9 mouse cellular contexts compared by ENCODE assay signal in the genomic region with DNA sequence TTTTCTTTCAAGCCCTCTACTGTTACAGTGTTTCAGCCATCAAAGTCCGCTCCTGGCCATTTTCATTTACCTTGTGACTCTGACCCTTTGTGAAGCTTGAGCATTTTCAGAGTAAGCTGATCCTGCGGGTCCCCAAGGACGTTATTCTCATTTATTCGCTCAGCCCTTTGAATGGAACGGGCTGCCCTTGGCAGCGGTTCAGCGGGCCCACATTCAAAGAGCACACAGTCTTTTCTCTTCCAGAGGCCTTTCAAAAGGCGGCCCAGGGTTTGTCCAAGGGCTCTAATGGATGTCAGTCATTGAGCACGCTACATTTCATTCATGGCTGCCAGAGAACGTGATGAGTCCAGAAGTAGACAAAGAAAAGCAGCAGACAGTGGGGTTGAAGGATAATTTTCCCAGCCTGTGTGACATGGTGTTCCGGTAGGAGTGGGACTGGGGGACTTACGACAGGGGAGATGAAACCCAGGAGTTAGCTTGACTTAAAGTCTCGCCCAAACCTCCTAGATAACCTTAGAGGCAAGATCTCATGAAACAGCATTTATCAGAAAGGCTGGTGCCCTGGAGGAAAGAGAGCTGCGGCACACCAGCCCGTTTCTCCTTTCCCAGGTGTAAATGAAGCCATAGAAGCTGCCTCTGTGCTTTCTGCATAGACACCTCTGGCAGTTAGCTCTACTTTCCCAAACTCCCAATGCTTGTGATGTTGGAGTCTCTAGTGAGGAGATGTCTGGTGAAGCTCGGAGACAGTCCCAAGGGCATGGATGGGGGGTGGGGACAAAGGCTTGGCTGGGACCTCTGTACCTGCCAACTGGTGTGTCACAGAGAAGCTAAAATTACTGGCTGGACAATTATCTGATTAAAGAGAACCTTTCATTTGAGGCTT.
DNase-seq lines count a peak whose midpoint lies in the region; ATAC-seq lines count a peak whose summit lies in the region.
"Had no signal": no experiment of that assay in that cellular context is flagged by ENCODE, and none has a peak within 500 bp of the region (broad histone marks: within the 10 kb centered on the region; RNA-seq: fewer than 3 reads in every experiment).

No protein-coding gene starts in this region.

- intact Hi-C loops in gastrocnemius, postnatal 36 days (cut with DNase I): loop anchor here (5.0 to 10.0 kb wide), 2 partner anchors 560 to 588 kb away; no protein-coding TSS in a partner anchor

- H3K4me3 ChIP-seq in midbrain, embryonic 12.5 days: no peak overlapping the region
- H3K4me3 ChIP-seq: liver, embryonic 13.5 days; stomach, embryonic 15.5 days had no signal

- peak; percentile 75 for DNase-seq in adrenal gland, postnatal 14 days
- DNase-seq in embryo, embryonic 10.5 days (ENCODE audit: low spot score): peak; percentile 82
- peak; percentile 10 to 27 for DNase-seq in gastrocnemius, postnatal 36 days
- no peak for DNase-seq in B cell, adult 2 months
- no peak for DNase-seq in lung, postnatal 10 days
- DNase-seq: liver, embryonic 13.5 days had no signal

- peak overlapping the region; percentile 86 for H3K27ac ChIP-seq in midbrain, embryonic 12.5 days (replicated peaks)
- H3K27ac ChIP-seq: liver, embryonic 13.5 days; stomach, embryonic 15.5 days had no signal

- peak overlapping the region; percentile 24 for H3K4me2 ChIP-seq in midbrain, embryonic 12.5 days (replicated peaks)
- H3K4me2 ChIP-seq: liver, embryonic 13.5 days; stomach, embryonic 15.5 days had no signal

- peaks cover 16% of the 10 kb centered on the region; the same call in 1 of the 2 replicates for H3K4me1 ChIP-seq in midbrain, embryonic 12.5 days
- H3K4me1 ChIP-seq: liver, embryonic 13.5 days; stomach, embryonic 15.5 days had no signal

- H3K36me3 ChIP-seq in midbrain, embryonic 12.5 days: no peaks in the 10 kb centered on the region
- H3K36me3 ChIP-seq: liver, embryonic 13.5 days; stomach, embryonic 15.5 days had no signal

- ATAC-seq in midbrain, embryonic 12.5 days (ENCODE audit: low FRiP score, low read depth): peak; percentile 87
- ATAC-seq in monocyte, adult 5-6 weeks (replicated peaks; ENCODE audit: insufficient number of reproducible peaks, low FRiP score, low TSS enrichment, poor library complexity, severe bottlenecking): no peak

- WGBS in midbrain, embryonic 12.5 days: 21% methylated on average over 16 of the region's 16 CpGs

- H3K9ac ChIP-seq in midbrain, embryonic 12.5 days (replicated peaks): no peak overlapping the region
- H3K9ac ChIP-seq: liver, embryonic 13.5 days; stomach, embryonic 15.5 days had no signal

- no peaks in the 10 kb centered on the region for H3K9me3 ChIP-seq in midbrain, embryonic 12.5 days
- H3K9me3 ChIP-seq: liver, embryonic 13.5 days; stomach, embryonic 15.5 days had no signal

- no peaks in the 10 kb centered on the region for H3K27me3 ChIP-seq in midbrain, embryonic 12.5 days
- H3K27me3 ChIP-seq: liver, embryonic 13.5 days; stomach, embryonic 15.5 days had no signal

Comparison
In these comparisons a context has a peak if more than half of its experiments do, and no peak if none do; other contexts are left out.
1. DNase-seq: peak in adrenal gland, postnatal 14 days (single experiment), embryo, embryonic 10.5 days (single experiment) and gastrocnemius, postnatal 36 days (2 of 2); none in B cell, adult 2 months (0 of 2) and lung, postnatal 10 days (single experiment).